Mouse (Mus musculus) right cerebral cortex, postnatal 4 days (tissue): Measurements from ENCODE around the gene Prr3.
"Not testable (repeated sequence)": the region's sequence is repeated elsewhere in the genome, so short reads cannot be mapped to it uniquely, and the experiment has no call there.

Source experiments
- DNase-seq: peaks from one replicate; pipeline ENCODE4 v3.0.0-alpha.2; 2022

Gene Prr3

DNA sequence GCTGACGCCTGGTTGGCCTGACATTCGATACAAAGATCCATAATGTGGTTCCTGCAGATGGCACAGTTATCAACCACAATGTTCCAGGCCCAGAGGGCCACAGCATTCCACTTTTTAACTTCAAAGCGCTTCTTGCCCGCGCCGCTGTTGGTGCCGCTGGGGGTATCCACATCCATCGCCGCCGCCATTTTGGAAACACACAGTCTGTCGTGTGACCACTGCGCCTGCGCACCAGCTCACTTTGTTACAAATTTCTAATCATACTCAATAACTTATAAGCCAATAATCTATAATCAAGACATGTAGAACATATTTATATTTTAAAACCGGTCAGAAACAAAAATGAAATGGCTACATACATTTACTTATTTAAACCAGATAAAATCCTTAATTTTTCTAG is 44.3 kb downstream of the Prr3 start:
- DNase-seq = not testable (repeated sequence)

DNA sequence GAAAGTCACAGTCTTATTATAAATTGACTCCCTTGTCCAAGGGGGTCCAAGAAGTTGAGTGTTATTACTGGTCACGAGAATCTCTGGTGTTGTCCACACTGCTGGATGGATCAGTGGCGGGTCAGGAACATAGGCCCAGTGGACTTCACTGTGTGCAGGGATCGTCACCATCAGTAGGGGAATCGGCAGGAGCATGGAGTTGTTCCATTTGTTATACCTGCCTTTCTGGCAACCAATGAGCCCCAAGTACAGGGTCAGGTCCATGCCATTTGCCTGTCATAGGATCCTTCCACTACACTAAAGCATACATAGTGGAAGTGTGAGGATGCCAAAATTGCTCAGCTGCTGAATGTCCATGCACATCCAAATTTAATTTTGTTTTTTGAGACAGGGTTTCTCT is 47.4 kb downstream of the Prr3 start:
- DNase-seq = no peak

DNA sequence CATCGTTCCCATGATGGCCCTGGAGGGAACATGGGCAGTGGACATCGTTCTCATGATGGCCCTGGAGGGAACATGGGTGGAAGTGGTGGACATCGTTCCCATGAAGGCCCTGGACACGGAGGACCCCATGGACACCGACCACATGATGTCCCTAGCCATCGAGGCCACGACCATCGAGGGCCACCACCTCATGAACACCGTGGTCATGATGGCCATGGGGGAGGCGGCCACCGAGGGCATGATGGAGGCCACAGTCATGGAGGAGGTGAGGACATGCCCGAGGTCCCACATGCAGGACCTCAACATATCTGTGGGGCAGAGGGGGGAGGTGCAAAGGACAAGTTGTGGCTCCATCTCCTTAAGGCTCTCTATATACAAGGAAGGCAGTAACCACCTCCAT is 49.4 kb downstream of the Prr3 start:
- no peak for DNase-seq

DNA sequence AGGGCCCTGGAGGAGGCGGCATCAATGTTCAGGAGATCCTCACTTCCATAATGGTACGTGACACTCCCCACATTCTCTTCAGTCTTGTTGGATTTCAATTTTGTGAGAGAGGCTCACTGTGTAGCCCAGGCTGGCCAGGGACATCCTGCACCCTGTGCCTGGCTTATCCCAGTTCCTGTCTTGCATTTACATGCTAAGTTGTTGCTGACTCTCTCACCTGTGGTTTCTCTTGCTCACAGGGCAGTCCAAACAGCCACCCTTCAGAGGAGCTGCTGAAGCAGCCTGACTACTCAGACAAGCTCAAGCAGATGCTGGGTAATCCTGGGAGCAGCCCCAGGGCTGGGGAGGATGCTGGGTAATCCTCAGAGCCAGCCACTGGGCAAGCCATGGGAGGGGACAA is 50.5 kb downstream of the Prr3 start:
- no peak for DNase-seq

DNA sequence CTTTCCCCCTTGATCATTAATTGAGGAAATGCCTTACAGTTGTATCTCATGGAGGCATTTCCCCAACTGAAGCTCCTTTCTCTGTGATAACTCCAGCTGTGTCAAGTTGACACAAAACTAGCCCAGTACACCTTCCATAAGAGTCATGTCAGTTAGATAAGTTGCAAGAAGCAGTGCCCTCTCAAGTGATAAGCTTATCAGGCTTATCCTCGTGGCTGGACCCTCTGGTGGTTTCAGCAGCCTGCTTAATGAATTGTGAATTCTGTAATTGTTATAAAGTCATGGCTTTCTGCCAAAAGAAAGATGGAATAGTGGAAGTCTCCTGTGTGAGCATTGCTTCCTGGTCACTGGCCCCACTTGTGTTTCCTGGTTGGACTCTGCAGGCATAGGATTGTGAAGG is 52.6 kb downstream of the Prr3 start:
- no peak for DNase-seq

- DNase-seq = no peak
These were observed 56.8 kb downstream of the Prr3 start for GRCm38 (mm10) chr17:35923281-35923680.

- DNase-seq = no peak
These were observed 57.5 kb downstream of the Prr3 start for GRCm38 (mm10) chr17:35922566-35922965.
